Mouse (Mus musculus) intestine, embryonic 16.5 days (tissue): ENCODE results near the gene Lefty2. TPM values are rescaled to one million over a fixed set of nuclear protein-coding genes. Genes with fewer than 3 reads are reported as not detected.
"Not testable (repeated sequence)": the region's sequence is repeated elsewhere in the genome, so short reads cannot be mapped to it uniquely, and the experiment has no call there.

Experiments
- ATAC-seq: fragments of 200-750 bp; cut with Nextera tagmentation; 2 replicates; pipeline ENCODE4 v1.8.0; 2017; ENCODE audit warnings: moderate TSS enrichment, moderate library complexity
- H3K27ac ChIP-seq: fragments of 300-500 bp; sonication (generic); 2 replicates; pipeline ENCODE4 v1.5.1; 2014; ENCODE audit warnings: mild to moderate bottlenecking, low read length
- H3K27me3 ChIP-seq: fragments of 300-500 bp; sonication (generic); replicated peaks from 2 replicates; pipeline ENCODE4 v1.6.1; 2014; ENCODE audit warnings: low read length, control low read depth, mixed read lengths; ENCODE audit not compliant: control insufficient read depth, insufficient read depth
- H3K36me3 ChIP-seq: fragments of 300-500 bp; sonication (generic); 2 replicates; pipeline ENCODE4 v1.6.1; 2014; ENCODE audit warnings: low read length, control low read depth; ENCODE audit not compliant: control insufficient read depth, insufficient read depth
- H3K4me1 ChIP-seq: fragments of 300-500 bp; sonication (generic); 2 replicates; pipeline ENCODE4 v1.6.1; 2014; ENCODE audit warnings: low read length, control low read depth, mixed read lengths; ENCODE audit not compliant: control insufficient read depth, insufficient read depth
- H3K4me2 ChIP-seq: fragments of 300-500 bp; sonication (generic); 2 replicates; pipeline ENCODE4 v1.6.1; 2014; ENCODE audit warnings: low read depth, low read length, control low read depth
- H3K4me3 ChIP-seq: fragments of 300-500 bp; sonication (generic); 2 replicates; pipeline ENCODE4 v1.5.1; 2014; ENCODE audit warnings: mild to moderate bottlenecking, low read length
- H3K9ac ChIP-seq: fragments of 300-500 bp; sonication (generic); 2 replicates; pipeline ENCODE4 v1.6.1; 2014; ENCODE audit warnings: low read depth, low read length
- H3K9me3 ChIP-seq: fragments of 300-500 bp; sonication (generic); 2 replicates; pipeline ENCODE4 v1.6.1; 2016; ENCODE audit warnings: low read length, control low read depth; ENCODE audit not compliant: control insufficient read depth
- WGBS: fragments of 180-500 bp; shearing (Covaris S2); extraction: QIAGEN DNeasy Blood & Tissue Kit; methylation state at CpG from one replicate; pipeline ENCODE4 v1.1.7; 2014; 5-methylcytosine and 5-hydroxymethylcytosine counted together
- polyA plus RNA-seq: library from polyadenylated mRNA; unstranded; fragments of >200 nt; fragmentation: Nextera tagmentation; extraction: Ambion mirVana; gene quantifications from 2 replicates; pipeline ENCODE4 v1.2.1, GENCODE M21; 2015

Gene Lefty2
- polyA plus RNA-seq, 1 experiment from 2014 or later, result not detected

DNA sequence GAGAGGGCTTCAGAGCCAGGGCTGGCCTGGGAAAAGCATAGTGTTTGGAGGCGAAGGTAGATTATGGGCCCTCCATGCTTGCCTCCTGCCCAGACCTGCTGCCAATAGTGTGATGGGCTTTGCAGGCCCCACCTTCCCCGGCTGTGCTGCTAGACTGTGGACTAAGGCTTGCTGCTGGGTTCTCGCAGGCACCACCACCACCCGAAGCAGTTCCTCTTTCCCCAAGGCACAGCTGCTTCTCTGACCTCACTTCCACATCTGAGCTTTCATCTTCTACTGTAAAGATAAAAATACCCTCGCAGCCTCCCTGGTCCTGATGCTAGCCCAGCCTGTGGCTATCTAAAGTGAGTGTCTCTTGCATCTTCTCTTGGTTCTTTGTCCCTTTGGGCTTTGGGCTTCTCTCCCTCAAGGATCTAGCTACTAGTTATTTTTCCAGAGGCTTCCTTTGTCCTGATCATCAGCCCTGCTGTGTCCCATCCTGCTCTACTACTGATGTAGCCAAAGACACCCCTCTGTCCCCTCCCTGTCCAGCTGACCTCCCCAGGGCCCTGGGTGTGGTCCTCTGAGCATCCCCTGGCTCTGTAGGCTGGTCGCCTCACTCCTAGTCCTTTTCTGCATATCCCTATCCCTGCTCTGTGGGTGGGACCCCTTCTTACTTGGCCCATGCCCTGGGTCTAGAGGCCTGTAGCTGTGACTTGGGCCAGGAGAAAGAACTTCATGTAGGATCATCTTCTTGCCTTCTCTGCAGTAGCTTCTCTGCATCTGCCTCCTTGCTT, 29.6 kb downstream of the Lefty2 start:
- no peak overlapping the region for H3K4me2 ChIP-seq
- ATAC-seq, result no peak

DNA sequence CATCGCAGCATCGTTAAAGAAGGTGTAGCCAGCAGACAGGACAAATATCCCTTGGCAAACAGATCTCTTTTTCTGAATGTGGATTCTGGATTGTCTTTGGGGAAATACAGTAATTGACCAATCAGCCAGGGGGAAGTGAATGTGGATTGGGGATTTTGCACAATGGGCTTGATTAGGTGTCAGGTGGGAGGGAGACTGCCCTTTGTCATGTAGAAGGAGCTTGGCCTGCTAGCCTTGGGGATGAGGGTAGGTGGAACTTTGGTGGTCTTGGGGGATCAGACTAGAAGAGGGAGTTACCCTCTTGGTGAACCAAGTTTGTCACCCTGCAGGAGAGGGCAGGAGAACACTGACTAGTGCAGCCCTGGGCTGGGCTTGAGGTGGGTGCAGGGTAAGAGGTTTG, 31.8 kb downstream of the Lefty2 start:
- H3K27me3 ChIP-seq, result no peaks in the 10 kb centered on the region
- 43% methylated on average over 2 of the region's 2 CpGs for WGBS
- no peak overlapping the region for H3K9ac ChIP-seq
- H3K4me1 ChIP-seq, result no peaks in the 10 kb centered on the region
- no peak overlapping the region for H3K27ac ChIP-seq
- H3K36me3 ChIP-seq, result no peaks in the 10 kb centered on the region
- H3K4me3 ChIP-seq, result no peak overlapping the region
- no peak for ATAC-seq
- no peak overlapping the region for H3K4me2 ChIP-seq
- no peaks in the 10 kb centered on the region for H3K9me3 ChIP-seq

More for the DNA sequence above, 29.6 kb downstream of the Lefty2 start:
- H3K9me3 ChIP-seq, result no peaks in the 10 kb centered on the region
- no peaks in the 10 kb centered on the region for H3K4me1 ChIP-seq
- H3K9ac ChIP-seq, result no peak overlapping the region
- H3K27ac ChIP-seq, result no peak overlapping the region
- H3K4me3 ChIP-seq, result no peak overlapping the region
- no peaks in the 10 kb centered on the region for H3K27me3 ChIP-seq
- H3K36me3 ChIP-seq, result no peaks in the 10 kb centered on the region
- 72% methylated on average over 6 of the region's 6 CpGs for WGBS

DNA sequence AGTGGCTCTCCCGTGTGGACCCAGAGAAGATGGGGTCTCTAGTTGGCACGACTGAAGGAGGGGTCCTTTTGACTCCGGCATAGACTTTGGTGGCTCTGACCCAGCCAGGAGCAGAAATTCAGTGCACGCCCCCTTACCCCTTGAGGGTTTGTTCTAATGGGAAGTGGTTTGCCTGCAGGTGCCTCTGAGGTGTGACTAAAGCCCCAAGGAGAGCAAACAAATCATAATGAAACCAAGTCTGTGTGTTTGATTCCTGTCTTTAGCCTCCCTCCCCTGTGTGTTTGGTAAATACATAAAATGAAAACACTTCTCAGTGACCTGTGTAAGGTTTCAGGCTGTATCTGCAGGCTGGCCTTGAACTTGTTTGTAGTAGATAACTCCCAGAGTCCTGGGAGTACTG, 33.4 kb downstream of the Lefty2 start:
- no peak for ATAC-seq
- WGBS, result 69% methylated on average over 4 of the region's 4 CpGs
- H3K4me1 ChIP-seq, result no peaks in the 10 kb centered on the region
- no peak overlapping the region for H3K27ac ChIP-seq
- H3K4me2 ChIP-seq, result no peak overlapping the region
- H3K9me3 ChIP-seq, result no peaks in the 10 kb centered on the region
- no peak overlapping the region for H3K9ac ChIP-seq
- no peaks in the 10 kb centered on the region for H3K27me3 ChIP-seq
- no peak overlapping the region for H3K4me3 ChIP-seq
- H3K36me3 ChIP-seq, result no peaks in the 10 kb centered on the region

DNA sequence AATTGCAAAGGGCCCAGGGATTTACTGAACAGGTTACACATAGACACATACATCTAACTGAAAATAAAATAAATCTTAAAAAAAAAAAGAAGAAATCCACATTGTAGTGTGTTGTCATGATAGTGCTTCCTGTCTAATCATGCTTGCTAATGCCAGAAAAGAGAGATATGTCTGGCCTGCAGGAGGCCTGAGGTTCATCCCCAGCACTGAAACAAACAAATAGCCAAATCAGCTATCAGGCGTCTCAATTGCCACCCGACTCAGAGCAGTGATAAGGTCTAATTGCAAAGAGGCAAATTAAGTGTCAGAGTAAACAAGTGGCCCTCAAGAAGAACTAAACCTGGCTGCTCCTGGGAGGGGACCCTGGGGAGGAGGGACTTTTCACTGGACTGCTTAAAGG, 36.7 kb downstream of the Lefty2 start:
- Histone ChIP-seq H3K36me3 (no peaks in the 10 kb centered on the region), H3K27me3 (no peaks in the 10 kb centered on the region), H3K4me1 (no peaks in the 10 kb centered on the region), H3K9ac (no peak overlapping the region), H3K27ac (no peak overlapping the region), H3K4me2 (no peak overlapping the region), H3K9me3 (no peaks in the 10 kb centered on the region), H3K4me3 (no peak overlapping the region)
- ATAC-seq, result no peak
- 40% methylated on average over 2 of the region's 2 CpGs for WGBS

DNA sequence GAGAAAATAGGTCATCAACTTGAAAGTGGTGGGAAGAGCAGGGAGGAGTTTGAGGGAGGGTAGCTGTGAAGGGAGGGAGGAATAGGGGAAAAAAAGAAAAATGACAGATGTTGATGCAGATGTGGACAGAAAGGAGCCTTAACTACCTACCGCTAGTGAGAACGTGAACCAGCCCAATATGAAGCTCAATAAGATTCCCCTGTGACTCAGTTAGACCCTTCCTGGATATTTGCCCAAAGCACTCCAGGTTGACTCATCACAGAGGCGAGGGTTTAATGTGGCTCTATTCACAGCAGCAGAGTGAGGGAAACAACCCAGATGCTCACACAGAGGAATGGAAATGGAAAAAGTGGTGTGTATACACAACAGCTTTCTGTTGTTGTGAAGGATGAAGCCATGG, 38.2 kb downstream of the Lefty2 start:
- 58% methylated on average over 3 of the region's 3 CpGs for WGBS
- H3K36me3 ChIP-seq, result no peaks in the 10 kb centered on the region
- ATAC-seq, result no peak
- no peaks in the 10 kb centered on the region for H3K4me1 ChIP-seq
- no peak overlapping the region for H3K27ac ChIP-seq
- peaks cover 8% of the 10 kb centered on the region; the same call in 1 of the 2 replicates for H3K27me3 ChIP-seq
- no peak overlapping the region for H3K4me2 ChIP-seq
- H3K4me3 ChIP-seq, result no peak overlapping the region
- no peaks in the 10 kb centered on the region for H3K9me3 ChIP-seq
- no peak overlapping the region for H3K9ac ChIP-seq

DNA sequence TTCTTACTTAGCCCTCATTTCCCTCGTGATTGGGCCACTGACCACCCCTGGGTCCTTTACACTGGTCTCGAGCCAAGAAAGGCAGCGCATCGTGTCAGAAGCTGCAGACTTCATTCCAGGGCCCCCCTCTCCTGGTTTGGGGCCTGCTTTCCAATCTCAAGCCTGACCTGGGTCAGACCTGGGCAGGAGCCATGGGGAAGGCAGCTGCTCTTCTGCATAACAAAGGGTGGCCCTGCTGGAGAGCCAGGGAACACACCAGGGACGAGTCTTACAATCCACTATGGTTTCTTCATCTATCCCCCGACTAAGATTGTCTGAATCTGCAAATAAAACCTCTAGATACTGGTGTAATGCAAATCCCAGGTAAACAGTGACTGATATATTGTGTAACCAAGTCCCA, 40.8 kb downstream of the Lefty2 start:
- no peaks in the 10 kb centered on the region for H3K9me3 ChIP-seq
- H3K27ac ChIP-seq, result no peak overlapping the region
- no peak overlapping the region for H3K9ac ChIP-seq
- H3K27me3 ChIP-seq, result peaks cover 8% of the 10 kb centered on the region; the same call in 1 of the 2 replicates
- peaks cover 3% of the 10 kb centered on the region; the same call in 1 of the 2 replicates for H3K4me1 ChIP-seq
- no peak overlapping the region for H3K4me2 ChIP-seq
- H3K4me3 ChIP-seq, result no peak overlapping the region
- WGBS, result 39% methylated on average over 6 of the region's 6 CpGs
- ATAC-seq, result no peak
- no peaks in the 10 kb centered on the region for H3K36me3 ChIP-seq

DNA sequence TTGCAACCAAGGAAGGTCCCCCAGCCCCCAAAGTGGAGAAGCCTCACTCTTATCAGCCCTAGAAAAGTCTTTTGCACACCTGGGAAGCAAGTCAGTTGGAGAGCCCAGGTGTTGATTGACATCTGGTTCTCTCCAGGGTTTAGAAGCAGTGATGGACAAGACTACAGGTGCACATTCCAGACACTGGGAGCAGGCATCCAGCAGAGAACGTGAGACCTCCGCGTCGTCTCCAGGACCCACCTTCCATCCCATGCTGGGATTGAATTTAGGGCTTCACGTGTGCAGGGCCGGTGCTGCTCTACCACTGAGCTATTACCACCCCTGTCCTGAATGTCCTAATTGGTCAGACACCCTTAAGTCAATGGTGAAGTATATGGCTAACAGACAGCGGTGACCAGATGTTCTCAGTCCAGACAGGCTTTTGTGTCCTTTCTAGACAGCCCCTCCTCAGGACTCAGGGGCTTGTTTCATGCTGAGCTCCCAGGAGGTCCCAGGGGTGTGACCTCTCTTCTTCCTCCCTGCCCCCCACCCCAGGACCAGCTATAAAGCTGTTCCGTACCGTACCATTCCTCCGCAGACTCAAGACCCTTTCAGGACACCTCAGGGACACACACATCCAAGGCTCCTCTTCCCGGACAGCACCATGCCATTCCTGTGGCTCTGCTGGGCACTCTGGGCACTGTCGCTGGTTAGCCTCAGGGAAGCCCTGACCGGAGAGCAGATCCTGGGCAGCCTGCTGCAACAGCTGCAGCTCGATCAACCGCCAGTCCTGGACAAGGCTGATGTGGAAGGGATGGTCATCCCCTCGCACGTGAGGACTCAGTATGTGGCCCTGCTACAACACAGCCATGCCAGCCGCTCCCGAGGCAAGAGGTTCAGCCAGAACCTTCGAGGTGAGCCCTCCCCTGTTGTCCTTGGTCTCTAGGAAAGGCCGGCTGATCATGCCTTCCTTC, 41.8 kb downstream of the Lefty2 start, which contains the start of gene Lefty1:
TSS of gene Lefty1 (plus strand) at position 556 of the 953 bp plus-strand sequence.
- Histone ChIP-seq H3K27ac (no peak within 1 kb of the TSS), H3K4me2 (no peak within 1 kb of the TSS), H3K4me3 (no peak within 1 kb of the TSS), H3K9me3 (no peaks in the 10 kb centered on the region), H3K4me1 (peaks cover 3% of the 10 kb centered on the region; the same call in 1 of the 2 replicates), H3K9ac (no peak within 1 kb of the TSS; the same call in 1 of the 2 replicates), H3K27me3 (peaks cover 8% of the 10 kb centered on the region; the same call in 1 of the 2 replicates), H3K36me3 (no peaks in the 10 kb centered on the region)
- ATAC-seq, result no peak
- 34% methylated on average over 21 of the region's 21 CpGs for WGBS

DNA sequence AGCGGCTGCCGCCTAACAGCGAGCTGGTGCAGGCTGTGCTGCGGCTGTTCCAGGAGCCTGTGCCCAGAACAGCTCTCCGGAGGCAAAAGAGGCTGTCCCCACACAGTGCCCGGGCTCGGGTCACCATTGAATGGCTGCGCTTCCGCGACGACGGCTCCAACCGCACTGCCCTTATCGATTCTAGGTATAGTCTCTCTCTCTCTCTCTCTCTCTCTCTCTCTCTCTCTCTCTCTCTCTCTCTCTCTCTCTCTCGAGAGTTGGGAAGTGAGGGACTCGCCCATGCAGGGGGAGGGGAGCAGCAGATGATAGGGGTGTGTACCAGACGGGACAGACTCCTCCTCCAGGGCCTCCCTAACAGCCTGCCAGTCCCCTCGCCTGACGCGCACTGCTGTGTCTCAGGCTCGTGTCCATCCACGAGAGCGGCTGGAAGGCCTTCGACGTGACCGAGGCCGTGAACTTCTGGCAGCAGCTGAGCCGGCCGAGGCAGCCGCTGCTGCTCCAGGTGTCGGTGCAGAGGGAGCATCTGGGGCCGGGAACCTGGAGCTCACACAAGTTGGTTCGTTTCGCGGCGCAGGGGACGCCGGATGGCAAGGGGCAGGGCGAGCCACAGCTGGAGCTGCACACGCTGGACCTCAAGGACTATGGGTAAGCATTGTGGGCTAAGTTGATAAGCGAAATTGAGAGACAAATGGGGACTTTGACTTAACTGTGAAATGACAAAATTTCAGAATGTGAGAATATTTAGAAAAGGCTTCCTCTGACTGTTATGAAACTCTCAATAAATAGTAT, 43.9 kb downstream of the Lefty2 start:
- WGBS, result 4% methylated on average over 38 of the region's 41 CpGs
- not testable (repeated sequence) for H3K27ac ChIP-seq, H3K36me3 ChIP-seq, H3K9me3 ChIP-seq, H3K27me3 ChIP-seq
- peaks cover 13% of the 10 kb centered on the region for H3K4me1 ChIP-seq
- H3K4me3 ChIP-seq, result peak overlapping the region; percentile 39
- H3K9ac ChIP-seq, result peak overlapping the region; percentile 49; the same call in 1 of the 2 replicates
- ATAC-seq, result peak; percentile 93
- H3K4me2 ChIP-seq, result peak overlapping the region; percentile 60

DNA sequence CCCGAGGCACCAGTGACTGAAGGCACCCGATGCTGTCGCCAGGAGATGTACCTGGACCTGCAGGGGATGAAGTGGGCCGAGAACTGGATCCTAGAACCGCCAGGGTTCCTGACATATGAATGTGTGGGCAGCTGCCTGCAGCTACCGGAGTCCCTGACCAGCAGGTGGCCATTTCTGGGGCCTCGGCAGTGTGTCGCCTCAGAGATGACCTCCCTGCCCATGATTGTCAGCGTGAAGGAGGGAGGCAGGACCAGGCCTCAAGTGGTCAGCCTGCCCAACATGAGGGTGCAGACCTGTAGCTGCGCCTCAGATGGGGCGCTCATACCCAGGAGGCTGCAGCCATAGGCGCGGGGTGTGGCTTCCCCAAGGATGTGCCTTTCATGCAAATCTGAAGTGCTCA, 44.7 kb downstream of the Lefty2 start:
- H3K36me3 ChIP-seq, H3K27me3 ChIP-seq, H3K9me3 ChIP-seq, H3K4me3 ChIP-seq, H3K27ac ChIP-seq, H3K9ac ChIP-seq, H3K4me2 ChIP-seq, ATAC-seq: not testable (repeated sequence)
- H3K4me1 ChIP-seq, result peaks cover 13% of the 10 kb centered on the region
- 52% methylated on average over 13 of the region's 13 CpGs for WGBS
